Mouse (Mus musculus): Measurements from ENCODE around the gene Lhx5. TPM values are rescaled to one million over a fixed set of nuclear protein-coding genes. Genes with fewer than 3 reads are reported as not detected.

Lhx5 gene
- total and polyA plus RNA-seq, 3 experiments, result not detected

DNA sequence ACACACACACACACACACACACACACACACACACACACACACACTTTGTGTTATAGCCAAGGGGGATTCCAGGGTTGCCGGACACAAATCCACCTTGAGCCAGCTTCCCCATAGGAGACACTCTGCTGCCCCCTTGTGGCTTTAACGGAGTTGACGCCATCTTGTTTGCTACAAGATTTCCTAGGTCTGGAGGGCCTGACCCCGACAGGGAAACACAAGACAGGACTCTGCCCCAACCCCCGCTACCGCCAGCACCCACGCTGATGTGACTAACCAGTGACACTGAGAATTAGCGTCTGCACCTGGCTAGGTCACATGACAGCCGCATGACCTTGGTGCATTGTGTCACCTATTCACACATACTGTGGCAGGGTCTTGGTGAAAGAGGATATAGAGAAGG lies 26.1 kb downstream of the Lhx5 start:
- Histone ChIP-seq H3K4me3 (replicated peaks in 1 of 3; ENCODE audit: low read depth in 2 of 3, low read length in 2 of 3, poor library complexity in 1 of 3) (no peak overlapping the region), H3K9ac (ENCODE audit: insufficient read depth, low read depth) (no peak overlapping the region), H3K9me3 (replicated peaks; ENCODE audit: low read length) (no peaks in the 10 kb centered on the region), H3K27ac (ENCODE audit: insufficient read depth, low read depth) (no peak overlapping the region), H3K4me1 (ENCODE audit: control insufficient read depth in 1 of 2, insufficient read depth in 2 of 2) (peaks cover 13 to 47% of the 10 kb centered on the region in 2 experiments; a peak in 3 of 4 replicates), H3K4me2 (ENCODE audit: insufficient read depth, low read depth, poor library complexity, severe bottlenecking) (no peak overlapping the region), H3K79me2 (replicated peaks; ENCODE audit: control insufficient read depth, extremely low read depth, insufficient read depth, poor library complexity, severe bottlenecking) (no peaks in the 10 kb centered on the region), H3K27me3 (replicated peaks) (peaks cover 65% of the 10 kb centered on the region), H3K36me3 (replicated peaks in 1 of 2; ENCODE audit: control insufficient read depth in 1 of 2, insufficient read depth in 1 of 2, low read length in 1 of 2) (no peaks in the 10 kb centered on the region)
- DNase-seq (ENCODE audit: extremely low read depth), result peak; percentile 85
- TF ChIP-seq USF1 (IDR thresholded peaks at IDR 0.05; ENCODE audit: low read depth, low read length) (peak; percentile 43), BHLHE40 (IDR thresholded peaks at IDR 0.05; ENCODE audit: low read depth, low read length) (peak; percentile 55), MAFK (IDR thresholded peaks at IDR 0.05; ENCODE audit: insufficient replicate concordance, low read length) (no peak), ETS1 (conservative IDR thresholded peaks at IDR 0.05; ENCODE audit: low read depth, low read length) (0 out of 2 replicates have a peak, but pooled peaks have one; percentile 10), IRF4 (IDR thresholded peaks at IDR 0.05; ENCODE audit: low read depth, low read length) (no peak), RAD21 (IDR thresholded peaks at IDR 0.05; ENCODE audit: low read depth, low read length) (peak; percentile 78), HCFC1 (IDR thresholded peaks at IDR 0.05; ENCODE audit: low read depth, low read length) (no peak), USF2 (conservative IDR thresholded peaks at IDR 0.05; ENCODE audit: low read depth, low read length) (peak; percentile 36; the same call in 1 of the 2 replicates), SMC3 (IDR thresholded peaks at IDR 0.05; ENCODE audit: low read depth, low read length) (peak; percentile 70), TCF12 (IDR thresholded peaks at IDR 0.05; ENCODE audit: low read depth, low read length) (0 out of 2 replicates have a peak, but pooled peaks have one; percentile 14), JUN (IDR thresholded peaks at IDR 0.05; ENCODE audit: insufficient read depth, low read depth, low read length) (no peak), GABPA (IDR thresholded peaks at IDR 0.05; ENCODE audit: insufficient replicate concordance, low read depth, low read length) (no peak), ELF1 (IDR thresholded peaks at IDR 0.05; ENCODE audit: low read depth, low read length) (0 out of 2 replicates have a peak, but pooled peaks have one; percentile 26), CTCF (conservative IDR thresholded peaks at IDR 0.05 in 1 of 2, IDR thresholded peaks at IDR 0.05 in 1 of 2; ENCODE audit: low read depth in 2 of 2, low read length in 2 of 2) (peak in 1 of 2 experiments; percentile 83; a peak in 3 of 4 replicates), EP300 (IDR thresholded peaks at IDR 0.05; ENCODE audit: low read length) (no peak)
- in situ Hi-C loops (cut with MboI; ENCODE audit: low pct_ligation_motif_present, low pct_unique_long_range_greater_than_20kb, low sequenced_read_pairs), result no loop called here
- dilution Hi-C loops (cut with MboI; ENCODE audit: extremely low pct_ligation_motif_present, extremely low pct_unique_long_range_greater_than_20kb, low sequenced_read_pairs), result no loop called here

- H3K36me3 ChIP-seq (replicated peaks in 1 of 2; ENCODE audit: control insufficient read depth in 1 of 2, insufficient read depth in 1 of 2, low read length in 1 of 2), result no peaks in the 10 kb centered on the region
These were observed 27.6 kb downstream of the Lhx5 start for GRCm38 (mm10) chr5:120459133-120459532.

More at GRCm38 (mm10) chr5:120459133-120459532, 27.6 kb downstream of the Lhx5 start:
- H3K9ac ChIP-seq (ENCODE audit: insufficient read depth, low read depth), result no peak overlapping the region
- peaks cover 74% of the 10 kb centered on the region for H3K27me3 ChIP-seq (replicated peaks)
- no peak overlapping the region for H3K4me3 ChIP-seq (replicated peaks in 1 of 3; ENCODE audit: low read depth in 2 of 3, low read length in 2 of 3, poor library complexity in 1 of 3)
- in situ Hi-C loops (cut with MboI; ENCODE audit: low pct_ligation_motif_present, low pct_unique_long_range_greater_than_20kb, low sequenced_read_pairs), result no loop called here
- peak; percentile 24 for DNase-seq (ENCODE audit: extremely low read depth)
- H3K4me1 ChIP-seq (ENCODE audit: control insufficient read depth in 1 of 2, insufficient read depth in 2 of 2), result peaks cover 13 to 51% of the 10 kb centered on the region in 2 experiments; a peak in 3 of 4 replicates
- no peak overlapping the region for H3K27ac ChIP-seq (ENCODE audit: insufficient read depth, low read depth)
- TF ChIP-seq TBP (conservative IDR thresholded peaks at IDR 0.05; ENCODE audit: low read depth, low read length) (no peak), SIN3A (IDR thresholded peaks at IDR 0.05; ENCODE audit: low read length) (no peak), ZKSCAN1 (IDR thresholded peaks at IDR 0.05; ENCODE audit: borderline replicate concordance, low read depth, low read length) (no peak), JUN (IDR thresholded peaks at IDR 0.05; ENCODE audit: insufficient read depth, low read depth, low read length) (no peak), NRF1 (IDR thresholded peaks at IDR 0.05; ENCODE audit: low read depth, low read length) (no peak), RCOR1 (conservative IDR thresholded peaks at IDR 0.05; ENCODE audit: low read depth, low read length) (no peak), SMC3 (IDR thresholded peaks at IDR 0.05; ENCODE audit: low read depth, low read length) (no peak), UBTF (IDR thresholded peaks at IDR 0.05; ENCODE audit: low read depth, low read length) (no peak), POLR2AphosphoS2 (IDR thresholded peaks at IDR 0.05; ENCODE audit: low read depth, low read length) (no peak), CHD1 (IDR thresholded peaks at IDR 0.05; ENCODE audit: low read depth, low read length) (no peak), MAX (IDR thresholded peaks at IDR 0.05; ENCODE audit: low read length) (no peak), ZMIZ1 (IDR thresholded peaks at IDR 0.05; ENCODE audit: low read depth, low read length) (no peak), ELF1 (IDR thresholded peaks at IDR 0.05; ENCODE audit: low read depth, low read length) (no peak), E2F4 (IDR thresholded peaks at IDR 0.05; ENCODE audit: insufficient replicate concordance, low read depth, low read length) (no peak), JUND (conservative IDR thresholded peaks at IDR 0.05; ENCODE audit: low read depth, low read length) (no peak)
- no peaks in the 10 kb centered on the region for H3K79me2 ChIP-seq (replicated peaks; ENCODE audit: control insufficient read depth, extremely low read depth, insufficient read depth, poor library complexity, severe bottlenecking)
- H3K4me2 ChIP-seq (ENCODE audit: insufficient read depth, low read depth, poor library complexity, severe bottlenecking), result no peak overlapping the region
- dilution Hi-C loops (cut with MboI; ENCODE audit: extremely low pct_ligation_motif_present, extremely low pct_unique_long_range_greater_than_20kb, low sequenced_read_pairs), result no loop called here
- peaks cover 5% of the 10 kb centered on the region for H3K9me3 ChIP-seq (replicated peaks; ENCODE audit: low read length)
